Mouse (Mus musculus) adrenal gland, postnatal 10 days (tissue): ENCODE data around the gene Fchsd2. TPM values are rescaled to one million over a fixed set of nuclear protein-coding genes. Genes with fewer than 3 reads are reported as not detected.
"Not testable (repeated sequence)": the region's sequence is repeated elsewhere in the genome, so short reads cannot be mapped to it uniquely, and the experiment has no call there.

ENCODE experiments used
- DNase-seq: peaks from one replicate; pipeline ENCODE4 v3.0.0; 2021; ENCODE audit warnings: mixed read lengths
- total RNA-seq, 2 experiments: library from RNA; stranded (reverse); gene quantifications; 2 replicates each; pipeline ENCODE4 v1.2.3; 2021

Gene Fchsd2
- total RNA-seq, 2 experiments from 2014 or later = 22.1 to 30.2 TPM

DNA sequence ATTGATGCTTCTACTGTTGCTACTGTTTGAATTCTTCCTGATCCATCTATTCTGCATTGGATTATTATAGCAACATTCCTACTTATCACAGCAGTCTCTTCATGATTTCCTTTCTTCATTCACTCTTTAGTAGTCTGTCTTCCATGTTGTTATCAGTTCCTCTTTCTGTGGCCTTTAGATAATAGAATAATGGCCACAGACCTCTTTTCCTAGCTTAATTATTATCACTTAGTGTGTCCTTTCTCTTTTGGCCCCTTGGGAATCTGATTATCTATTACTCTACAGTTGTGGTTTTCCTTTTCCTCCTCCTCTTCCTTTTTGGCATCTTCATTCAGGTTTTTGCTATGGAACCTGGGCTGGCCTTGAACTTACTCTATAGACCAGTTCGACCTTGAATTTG lies 21.7 kb downstream of the Fchsd2 start:
- DNase-seq = no peak

DNA sequence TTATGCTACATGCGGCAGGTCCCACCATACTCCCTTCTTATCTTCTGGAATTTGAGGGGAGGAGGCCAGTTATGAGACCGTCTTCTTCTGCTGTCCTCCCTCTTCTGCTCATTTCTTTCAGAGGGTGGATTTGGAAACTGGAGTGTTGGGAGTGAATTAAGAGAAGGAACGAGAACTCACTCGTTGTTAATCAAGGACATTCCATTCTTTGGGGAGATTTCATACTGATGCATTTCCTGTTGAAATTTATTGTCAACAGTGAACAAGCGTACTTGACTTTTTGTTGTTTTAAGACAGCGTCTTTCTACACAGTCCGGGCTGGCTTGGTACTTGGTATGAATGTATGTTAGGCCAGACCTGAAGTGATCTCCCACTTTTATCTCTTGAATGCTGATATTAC lies 26.7 kb downstream of the Fchsd2 start:
- no peak for DNase-seq

- DNase-seq = no peak
Measured at GRCm38 (mm10) chr7:101123579-101124347, 31.1 kb downstream of the Fchsd2 start.

- no peak for DNase-seq
Measured at GRCm38 (mm10) chr7:101127737-101128136, 35.1 kb downstream of the Fchsd2 start.

- DNase-seq = no peak
Measured at GRCm38 (mm10) chr7:101128536-101128935, 35.9 kb downstream of the Fchsd2 start.

- no peak for DNase-seq
Measured at GRCm38 (mm10) chr7:101130646-101131045, 38.0 kb downstream of the Fchsd2 start.

DNA sequence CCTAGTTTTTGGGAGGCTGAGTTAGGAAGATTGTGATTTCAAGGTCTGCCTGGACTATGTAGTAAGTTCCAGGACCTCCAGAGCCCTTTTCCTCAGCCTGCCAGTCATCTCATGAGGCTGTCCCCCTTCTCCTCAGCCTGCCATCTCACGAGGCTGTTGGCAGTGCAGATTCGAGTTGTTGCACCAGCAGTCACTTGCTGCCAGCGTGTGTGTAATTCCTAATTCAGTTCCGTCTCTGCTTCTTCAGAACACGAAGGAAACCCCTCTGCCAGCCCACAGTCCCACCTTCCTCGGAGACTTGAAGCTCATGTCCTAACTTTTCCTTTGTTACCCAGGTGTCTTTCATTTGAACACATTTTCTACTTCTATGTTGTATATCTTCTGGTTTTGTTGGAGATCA lies 38.6 kb downstream of the Fchsd2 start:
- peak; percentile 12 for DNase-seq

DNA sequence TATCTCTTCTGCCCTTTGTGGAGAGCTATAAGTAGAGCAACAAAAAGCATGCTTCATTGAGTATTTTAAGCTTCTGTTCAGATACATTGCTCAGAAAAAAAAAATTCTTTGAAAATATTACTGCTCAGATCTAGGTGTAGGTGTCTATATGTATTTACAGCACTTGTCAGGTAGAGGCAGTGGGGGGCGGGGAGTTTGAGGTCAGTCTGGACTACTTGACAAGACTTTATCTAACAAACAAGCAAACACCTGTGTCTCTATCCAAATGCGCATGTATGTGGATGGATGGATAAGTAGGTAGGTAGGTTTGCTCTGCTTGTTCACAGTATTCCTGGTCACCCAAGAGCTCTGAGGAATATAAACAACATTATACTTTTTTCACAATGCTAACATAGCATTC lies 40.9 kb downstream of the Fchsd2 start:
- no peak for DNase-seq

GRCm38 (mm10) chr7:101134117-101134516 lies 41.5 kb downstream of the Fchsd2 start:
- DNase-seq = no peak

DNA sequence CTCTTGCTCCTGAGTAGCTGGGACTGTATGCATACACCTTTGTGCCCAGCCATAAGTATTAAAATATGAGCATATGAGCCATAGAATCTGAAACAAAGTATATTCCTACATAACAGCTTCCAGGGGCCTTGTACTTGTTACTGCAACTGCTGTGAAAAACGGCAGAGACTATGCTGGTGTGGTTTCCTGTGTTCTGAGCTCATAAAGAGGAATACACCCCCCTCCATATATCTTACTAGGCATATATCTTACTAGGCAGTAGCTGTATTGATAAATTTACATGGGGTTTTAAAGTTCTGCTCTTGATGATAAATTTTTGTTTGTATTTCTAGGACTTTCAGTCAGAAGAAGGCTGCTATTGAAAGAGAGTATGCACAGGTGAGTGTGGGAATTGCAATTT lies 46.2 kb downstream of the Fchsd2 start:
- no peak for DNase-seq

- DNase-seq = no peak
Measured at GRCm38 (mm10) chr7:101142907-101143306, 50.2 kb downstream of the Fchsd2 start.

- no peak for DNase-seq
Measured at GRCm38 (mm10) chr7:101144222-101144621, 51.6 kb downstream of the Fchsd2 start.

GRCm38 (mm10) chr7:101149039-101149438 lies 56.4 kb downstream of the Fchsd2 start:
- no peak for DNase-seq

DNA sequence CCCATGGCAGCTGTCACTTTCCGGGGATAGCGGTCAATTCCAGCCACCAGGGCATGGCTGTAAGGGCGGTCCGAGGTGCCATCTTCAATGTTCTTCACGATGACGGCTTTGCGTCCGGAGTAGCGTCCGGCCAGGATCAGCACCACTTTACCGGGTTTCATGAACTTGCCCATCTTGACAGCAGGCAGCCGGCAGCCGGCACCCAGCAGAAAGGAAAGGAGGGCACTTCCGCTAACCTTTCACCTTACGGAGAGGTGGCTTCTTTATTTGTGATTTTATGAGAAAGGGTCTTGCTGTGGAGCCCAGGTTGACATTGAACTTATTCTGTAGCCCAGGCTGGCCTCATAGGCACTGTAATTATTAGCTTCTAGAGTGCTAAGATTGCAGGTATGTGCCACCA lies 62.2 kb downstream of the Fchsd2 start:
- not testable (repeated sequence) for DNase-seq

DNA sequence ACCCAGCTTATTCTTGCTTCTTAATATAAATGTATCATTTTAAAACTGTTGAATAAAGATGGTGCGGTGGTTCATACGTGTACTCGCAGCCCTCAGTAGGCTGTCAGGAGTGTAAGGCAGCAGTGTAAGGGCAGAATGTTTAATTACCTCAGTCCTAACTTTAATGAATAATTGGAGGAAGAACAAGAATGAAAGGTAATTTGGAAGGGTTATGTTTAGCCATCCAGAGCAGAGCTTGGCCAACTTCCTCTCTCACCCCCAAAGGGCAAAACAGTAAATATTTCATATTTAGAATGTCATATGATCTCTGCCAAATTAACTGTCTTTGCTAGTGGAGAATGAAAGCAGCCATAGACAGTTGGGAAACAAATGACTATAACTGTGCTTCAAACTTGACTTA lies 62.6 kb downstream of the Fchsd2 start:
- no peak for DNase-seq

DNA sequence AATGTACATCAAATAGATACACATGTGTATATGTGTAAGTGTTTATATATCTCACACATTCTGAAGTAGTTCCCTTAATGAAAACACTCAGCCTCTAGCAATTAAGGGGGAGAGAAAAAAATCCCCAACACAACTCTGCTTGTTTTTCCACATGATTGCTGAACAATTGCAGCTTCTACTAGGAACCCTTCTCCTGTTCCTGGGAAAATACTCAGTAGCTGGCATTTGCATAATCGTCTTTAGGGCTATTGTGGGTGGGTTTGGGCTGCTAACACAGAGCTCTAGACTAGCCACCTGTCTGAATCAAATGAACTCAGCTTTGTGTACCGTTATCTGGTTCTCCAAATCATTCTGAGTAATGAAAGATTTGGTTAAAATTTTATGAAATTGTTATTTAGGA lies 67.6 kb downstream of the Fchsd2 start:
- no peak for DNase-seq

DNA sequence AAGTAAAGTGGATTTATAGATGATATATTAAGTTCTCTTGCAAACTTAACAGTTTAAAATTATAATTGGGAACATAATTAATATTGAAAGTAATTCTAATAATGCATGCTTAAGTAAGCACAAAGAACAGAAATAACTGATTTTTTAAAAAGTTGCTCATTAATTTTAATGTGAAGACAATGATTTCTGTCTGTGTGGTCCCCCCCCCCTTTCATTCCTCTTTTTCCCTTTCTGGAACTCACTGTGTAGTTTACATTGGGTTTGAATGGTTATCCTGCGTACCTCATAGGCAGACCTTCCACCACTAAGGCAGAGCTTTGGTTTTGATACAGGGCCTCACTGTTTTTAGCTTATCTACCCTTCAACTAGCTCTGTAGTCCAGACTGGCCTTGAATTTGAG lies 70.1 kb downstream of the Fchsd2 start:
- DNase-seq = no peak

- DNase-seq = no peak
Measured at GRCm38 (mm10) chr7:101163878-101164277, 71.2 kb downstream of the Fchsd2 start.

GRCm38 (mm10) chr7:101166568-101166967 lies 73.9 kb downstream of the Fchsd2 start:
- no peak for DNase-seq

DNA sequence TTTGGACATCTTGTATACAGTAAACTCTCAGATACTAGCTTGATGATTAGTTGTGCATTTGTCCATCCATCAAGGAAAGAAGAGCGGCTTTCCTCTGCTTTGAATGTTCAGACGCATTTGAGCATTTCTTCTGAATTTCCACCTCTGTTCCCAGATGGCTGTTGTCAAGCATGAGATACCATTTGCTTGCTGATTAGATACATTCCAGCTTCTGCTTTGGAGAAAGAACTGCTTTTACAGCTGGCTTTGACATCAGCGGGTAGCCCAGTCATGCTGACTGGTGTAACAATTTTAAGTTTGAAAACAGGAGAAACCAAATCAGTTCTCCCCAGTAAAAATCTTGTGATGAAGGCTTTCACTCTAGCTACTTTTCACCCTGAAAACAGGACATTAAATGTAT lies 77.8 kb downstream of the Fchsd2 start:
- no peak for DNase-seq

DNA sequence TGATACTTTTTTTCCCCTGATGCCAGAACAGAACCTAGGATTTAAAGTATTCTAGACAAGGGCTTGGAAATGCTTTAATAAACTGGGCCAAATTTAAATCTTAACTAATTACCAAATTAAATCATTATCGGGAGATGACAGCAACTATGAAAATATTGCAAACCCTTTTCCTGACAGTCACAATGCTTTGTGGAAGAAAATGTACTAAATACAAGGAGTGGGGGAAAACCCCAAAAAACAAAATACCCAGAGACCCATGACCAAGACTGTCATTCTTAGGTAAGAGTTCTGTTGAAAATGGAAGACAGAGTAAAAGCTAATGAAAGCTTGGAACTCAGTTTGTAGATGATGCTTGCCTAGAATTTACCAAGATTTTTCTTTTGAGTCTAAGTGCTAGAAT lies 78.3 kb downstream of the Fchsd2 start:
- DNase-seq = no peak

DNA sequence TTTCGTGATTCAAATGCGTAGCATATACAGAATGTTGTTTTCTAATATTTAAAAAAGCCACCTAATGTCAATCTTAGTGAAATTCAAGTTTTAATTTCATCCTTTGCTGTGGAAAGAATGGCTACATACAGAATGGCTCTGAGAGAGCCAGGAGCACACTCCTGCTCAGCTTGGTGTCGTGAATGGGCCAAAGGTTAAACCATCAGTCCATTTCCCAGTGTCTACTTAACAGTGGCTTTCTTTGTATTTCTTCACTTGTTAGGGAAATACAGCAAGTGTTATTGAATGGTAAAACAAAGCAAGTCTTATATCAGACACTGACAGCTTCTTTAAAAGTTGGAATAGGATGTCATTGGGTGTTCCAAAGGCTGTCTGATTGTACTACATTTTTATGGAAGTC lies 80.7 kb downstream of the Fchsd2 start:
- DNase-seq = no peak

- no peak for DNase-seq
Measured at GRCm38 (mm10) chr7:101178751-101179150, 86.1 kb downstream of the Fchsd2 start.

DNA sequence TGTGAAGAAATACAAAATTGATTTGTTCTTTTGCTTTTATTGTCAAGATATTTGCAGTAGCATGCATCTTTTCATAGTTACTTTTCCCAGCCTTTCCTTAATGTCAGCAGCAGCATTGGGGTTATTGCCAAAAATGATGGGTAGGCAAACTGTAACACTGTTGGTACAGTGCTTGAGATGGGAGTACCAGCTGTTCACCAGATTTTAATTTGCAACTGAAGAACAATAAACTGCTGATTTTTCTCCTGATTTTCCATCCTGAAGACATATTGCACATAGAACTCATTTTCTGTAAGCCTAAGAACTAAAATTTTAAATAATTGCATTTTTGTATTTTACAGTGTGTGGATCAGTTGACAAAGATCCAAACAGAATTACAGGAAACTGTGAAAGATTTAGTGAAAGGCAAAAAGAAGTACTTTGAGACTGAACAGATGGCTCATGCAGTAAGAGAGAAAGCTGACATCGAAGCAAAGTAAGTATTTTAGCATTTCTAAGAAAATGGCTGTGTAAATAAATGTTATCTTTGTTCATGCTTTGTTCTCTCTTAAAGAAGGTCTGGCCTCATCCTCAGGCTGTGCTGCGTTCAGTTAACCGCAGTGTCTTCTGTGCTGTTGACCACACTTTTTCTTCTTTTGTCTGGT lies 98.8 kb downstream of the Fchsd2 start:
- no peak for DNase-seq
